Mouse (Mus musculus): ENCODE measurements around the gene Hist1h4b.

Hist1h4b gene

GRCm38 (mm10) chr13:23740910-23741309 lies 15.9 kb upstream of the Hist1h4b start:
- DNase-seq = no peak

GRCm38 (mm10) chr13:23742007-23742406 lies 14.8 kb upstream of the Hist1h4b start:
- no peak for DNase-seq

GRCm38 (mm10) chr13:23743215-23743614 lies 13.6 kb upstream of the Hist1h4b start:
- DNase-seq = no peak

GRCm38 (mm10) chr13:23743963-23744362 lies 12.8 kb upstream of the Hist1h4b start:
- no peak for DNase-seq

GRCm38 (mm10) chr13:23744421-23745380 lies 12.1 kb upstream of the Hist1h4b start:
- no peak for DNase-seq

GRCm38 (mm10) chr13:23745381-23746161 lies 11.2 kb upstream of the Hist1h4b start, which contains the start of gene Hist1h3c:
Hist1h3c (minus strand) TSS chr13:23745602.
- peak; percentile 78 to 89 for DNase-seq

GRCm38 (mm10) chr13:23746201-23747080 lies 10.4 kb upstream of the Hist1h4b start, which contains the start of gene Hist1h2bb:
Hist1h2bb (plus strand) TSS chr13:23746734.
- DNase-seq = peak; percentile 83 to 84

GRCm38 (mm10) chr13:23747081-23747891 lies 9.5 kb upstream of the Hist1h4b start:
- DNase-seq = no peak

GRCm38 (mm10) chr13:23747892-23748288 lies 8.9 kb upstream of the Hist1h4b start:
- DNase-seq = no peak

- DNase-seq = no peak
These were observed 7.2 kb upstream of the Hist1h4b start for GRCm38 (mm10) chr13:23749563-23750121.

- peak; percentile 57 to 68 for DNase-seq
These were observed 5.9 kb upstream of the Hist1h4b start, which contains the start of gene Hist1h2ab for GRCm38 (mm10) chr13:23750839-23751477. Hist1h2ab (plus strand) TSS chr13:23751126.

GRCm38 (mm10) chr13:23751478-23751956 lies 5.3 kb upstream of the Hist1h4b start:
- DNase-seq = peak in 1 of 2 experiments; percentile 28

- DNase-seq = peak; percentile 87 to 90
These were observed 4.6 kb upstream of the Hist1h4b start, which contains the start of gene Hist1h3b for GRCm38 (mm10) chr13:23752067-23752741. Hist1h3b (plus strand) TSS chr13:23752267.

GRCm38 (mm10) chr13:23752742-23753172 lies 4.1 kb upstream of the Hist1h4b start:
- DNase-seq = no peak

GRCm38 (mm10) chr13:23753314-23754078 lies 3.3 kb upstream of the Hist1h4b start:
- no peak for DNase-seq

- no peak for DNase-seq
These were observed 1.8 kb upstream of the Hist1h4b start for GRCm38 (mm10) chr13:23755000-23755399.

- no peak for DNase-seq
These were observed 479 bp downstream of the Hist1h4b start for GRCm38 (mm10) chr13:23757211-23757773.

GRCm38 (mm10) chr13:23757921-23758320 lies 1.1 kb downstream of the Hist1h4b start:
- no peak for DNase-seq
